Mouse (Mus musculus): ENCODE data around the gene Unc119b. TPM values are rescaled to one million over a fixed set of nuclear protein-coding genes. Genes with fewer than 3 reads are reported as not detected.
"Not testable (repeated sequence)": the region's sequence is repeated elsewhere in the genome, so short reads cannot be mapped to it uniquely, and the experiment has no call there.

Gene Unc119b
- polyA plus RNA-seq, 1 experiment from 2014 or later = 31.1 TPM

DNA sequence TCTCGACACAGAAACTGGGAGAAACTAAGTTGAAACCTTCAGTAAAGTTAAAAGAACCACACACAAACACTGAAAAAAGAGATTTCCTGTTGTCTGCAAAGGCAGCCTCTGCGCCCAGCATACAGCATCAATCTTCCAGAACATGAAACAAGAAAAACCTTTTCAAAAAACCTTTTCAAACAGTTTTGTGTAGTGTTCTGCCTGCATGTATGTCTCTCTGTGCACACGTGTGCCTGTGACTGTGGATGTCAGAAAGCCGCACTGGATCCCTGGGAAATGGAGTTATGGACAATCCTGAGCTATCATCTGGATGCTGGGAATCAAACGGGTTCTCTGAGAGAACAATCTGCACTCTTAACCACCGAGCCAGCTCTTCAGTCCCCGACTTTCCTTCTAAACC, 21.6 kb upstream of the Unc119b start:
- no peaks in the 10 kb centered on the region for H3K9me3 ChIP-seq (replicated peaks)
- ATAC-seq (ENCODE audit: low FRiP score) = no peak
- 64% methylated on average over 7 of the region's 7 CpGs for WGBS
- H3K4me1 ChIP-seq = peaks cover 60% of the 10 kb centered on the region
- H3K27ac ChIP-seq (replicated peaks) = no peak overlapping the region
- H3K4me3 ChIP-seq (replicated peaks) = peak overlapping the region; percentile 58
- peak overlapping the region; percentile 94 for H3K4me2 ChIP-seq
- H3K9ac ChIP-seq (replicated peaks) = peak overlapping the region; percentile 69
- no peaks in the 10 kb centered on the region for H3K27me3 ChIP-seq (replicated peaks)
- H3K36me3 ChIP-seq = no peaks in the 10 kb centered on the region

DNA sequence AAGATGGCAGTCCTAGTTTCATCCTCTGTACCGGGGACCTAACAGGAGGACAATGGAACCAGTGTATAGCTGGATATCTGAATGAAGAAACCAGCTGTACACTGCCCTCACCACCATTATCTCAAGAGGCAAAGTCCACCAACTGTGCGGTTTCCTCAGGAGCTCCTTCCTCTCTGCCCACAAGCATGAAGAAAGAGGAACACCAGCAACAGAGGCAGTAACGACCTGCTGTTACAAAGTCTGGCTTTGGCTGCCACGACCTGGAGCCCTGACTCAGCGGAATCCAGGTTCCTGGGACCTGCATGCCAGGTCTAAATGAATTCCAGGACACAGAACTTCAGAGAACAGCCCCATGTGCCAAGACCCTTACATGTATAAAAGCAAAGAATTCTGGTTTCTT, 21.1 kb upstream of the Unc119b start:
- Histone ChIP-seq H3K36me3 (peaks cover 3% of the 10 kb centered on the region), H3K4me3 (replicated peaks) (peak overlapping the region; percentile 58), H3K9ac (replicated peaks) (peak overlapping the region; percentile 69), H3K4me2 (peak overlapping the region; percentile 94), H3K4me1 (peaks cover 58% of the 10 kb centered on the region), H3K27ac (replicated peaks) (no peak overlapping the region), H3K27me3 (replicated peaks) (no peaks in the 10 kb centered on the region), H3K9me3 (replicated peaks) (no peaks in the 10 kb centered on the region)
- no peak for ATAC-seq (ENCODE audit: low FRiP score)
- 36% methylated on average over 5 of the region's 5 CpGs for WGBS

DNA sequence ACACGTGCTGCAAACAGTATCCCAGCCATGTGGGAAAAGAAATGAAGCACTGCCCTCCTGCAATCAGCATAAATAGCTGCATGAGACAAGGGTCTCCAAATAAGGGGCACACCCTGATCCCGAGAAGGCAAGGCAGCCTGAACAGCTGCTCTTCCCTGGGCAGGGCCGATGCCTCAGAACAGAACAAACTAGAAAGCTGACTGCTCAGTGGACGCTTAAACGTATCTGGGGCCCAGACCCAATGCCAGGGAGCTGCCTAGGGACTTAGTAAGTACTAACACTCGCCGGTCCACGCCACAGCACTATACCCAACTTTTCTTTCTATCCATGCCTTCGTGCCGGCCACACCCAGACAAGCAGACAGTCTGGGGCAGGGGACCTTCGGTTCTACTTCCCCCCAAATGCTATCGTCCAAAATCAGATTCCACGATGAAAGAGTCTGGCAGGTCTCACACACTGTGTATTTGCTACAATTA, 20.4 kb upstream of the Unc119b start:
- no peak overlapping the region for H3K27ac ChIP-seq (replicated peaks)
- 0 out of 2 replicates have a peak overlapping the region, but pooled peaks have one; percentile 4 for H3K4me3 ChIP-seq (replicated peaks)
- no peak for ATAC-seq (ENCODE audit: low FRiP score)
- peak overlapping the region; percentile 94 for H3K4me2 ChIP-seq
- WGBS = 71% methylated on average over 13 of the region's 13 CpGs
- H3K36me3 ChIP-seq = peaks cover 10% of the 10 kb centered on the region
- H3K9ac ChIP-seq (replicated peaks) = peak overlapping the region; percentile 33; the same call in 1 of the 2 replicates
- H3K4me1 ChIP-seq = peaks cover 58% of the 10 kb centered on the region
- H3K27me3 ChIP-seq (replicated peaks) = no peaks in the 10 kb centered on the region
- H3K9me3 ChIP-seq (replicated peaks) = no peaks in the 10 kb centered on the region

DNA sequence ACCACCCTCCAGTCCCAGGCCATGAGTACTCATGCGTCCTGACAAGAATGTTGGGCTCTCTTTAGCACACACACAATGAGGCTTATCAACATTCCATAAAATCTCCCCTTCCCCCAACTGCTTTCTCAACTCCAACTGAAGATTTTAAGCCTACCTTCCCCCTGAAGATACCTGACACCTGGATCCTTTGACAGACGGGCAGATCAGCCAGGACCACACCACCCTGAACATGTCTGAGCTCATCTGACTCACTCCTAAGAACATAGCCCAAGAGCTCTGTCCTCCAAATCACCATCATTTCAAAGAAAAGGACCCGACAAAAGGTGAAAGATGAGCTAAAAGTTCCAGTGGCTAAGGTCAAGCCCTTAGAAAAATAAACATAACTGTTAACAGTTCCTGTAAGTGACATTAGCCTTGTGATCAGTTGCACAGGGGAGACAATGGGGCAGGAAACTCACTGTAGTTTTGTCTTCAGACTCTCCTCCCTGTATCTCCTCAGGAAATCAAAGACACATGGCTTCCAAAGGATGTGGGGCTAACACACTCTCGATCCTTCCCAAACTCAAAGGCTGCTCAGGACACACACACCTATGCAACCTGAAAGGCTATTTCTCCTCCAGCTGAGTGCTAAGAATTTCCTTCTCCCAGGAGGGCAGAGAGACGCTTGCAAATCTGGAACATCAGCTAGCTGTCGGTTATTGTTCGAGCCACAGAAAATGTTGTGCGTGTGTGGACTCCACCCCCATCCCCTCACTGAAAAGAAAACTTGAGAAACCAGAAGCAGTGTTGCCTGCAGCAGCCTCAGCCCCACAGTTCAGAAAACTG, 17.6 kb upstream of the Unc119b start:
- 66% methylated on average over 8 of the region's 8 CpGs for WGBS
- H3K9me3 ChIP-seq (replicated peaks) = no peaks in the 10 kb centered on the region
- H3K4me1 ChIP-seq = peaks cover 46% of the 10 kb centered on the region
- no peak for ATAC-seq (ENCODE audit: low FRiP score)
- no peaks in the 10 kb centered on the region for H3K27me3 ChIP-seq (replicated peaks)
- H3K36me3 ChIP-seq = peaks cover 36% of the 10 kb centered on the region
- H3K9ac ChIP-seq (replicated peaks) = no peak overlapping the region
- H3K4me3 ChIP-seq (replicated peaks) = no peak overlapping the region
- no peak overlapping the region for H3K27ac ChIP-seq (replicated peaks)
- H3K4me2 ChIP-seq = no peak overlapping the region

DNA sequence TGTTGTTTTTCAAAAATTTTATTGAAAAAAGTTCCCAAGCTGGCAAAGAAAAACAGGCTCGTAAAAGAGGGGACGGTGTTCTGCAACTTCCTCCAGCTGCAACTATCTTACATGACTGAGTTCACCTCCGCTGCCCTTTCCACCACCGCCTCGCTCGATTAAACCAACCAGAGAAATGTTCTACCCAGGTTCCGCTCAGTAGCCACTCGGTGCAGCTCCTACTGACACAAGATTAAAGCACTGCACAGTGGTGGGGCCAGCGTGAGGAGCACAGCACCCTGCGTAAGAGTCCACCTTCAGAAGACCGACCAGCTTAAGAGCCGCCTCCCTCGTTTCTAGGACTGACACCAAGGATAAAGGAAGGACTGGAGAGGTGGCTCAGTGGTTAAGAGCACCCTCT, 16.7 kb upstream of the Unc119b start:
- no peak overlapping the region for H3K4me2 ChIP-seq
- H3K27me3 ChIP-seq (replicated peaks) = no peaks in the 10 kb centered on the region
- H3K4me3 ChIP-seq (replicated peaks) = no peak overlapping the region
- no peaks in the 10 kb centered on the region for H3K9me3 ChIP-seq (replicated peaks)
- peaks cover 37% of the 10 kb centered on the region for H3K4me1 ChIP-seq
- peaks cover 45% of the 10 kb centered on the region for H3K36me3 ChIP-seq
- H3K9ac ChIP-seq (replicated peaks) = no peak overlapping the region
- WGBS = 88% methylated on average over 13 of the region's 13 CpGs
- no peak overlapping the region for H3K27ac ChIP-seq (replicated peaks)
- ATAC-seq (ENCODE audit: low FRiP score) = no peak

DNA sequence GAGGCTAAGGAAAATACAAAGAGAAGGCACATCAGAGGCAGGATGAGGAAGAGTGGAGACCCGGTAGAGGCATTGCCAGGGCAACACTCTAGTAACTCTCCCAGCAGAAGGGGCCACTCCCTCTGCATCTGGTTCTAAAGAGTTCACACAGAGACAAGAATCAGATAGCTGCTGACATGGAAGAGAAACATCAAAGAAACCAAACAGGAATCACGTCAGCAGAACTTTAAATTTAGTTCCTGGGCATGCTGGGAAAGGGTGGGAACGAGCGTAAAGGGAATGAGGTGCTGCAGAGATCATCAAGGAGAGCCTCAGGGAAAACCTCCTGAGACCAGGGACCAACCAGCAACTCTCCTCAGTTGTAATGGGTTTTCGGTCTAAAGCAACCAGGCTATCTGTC, 16.2 kb upstream of the Unc119b start:
- no peak overlapping the region for H3K4me2 ChIP-seq
- ATAC-seq (ENCODE audit: low FRiP score) = no peak
- H3K27ac ChIP-seq (replicated peaks) = no peak overlapping the region
- WGBS = 83% methylated on average over 5 of the region's 5 CpGs
- no peak overlapping the region for H3K9ac ChIP-seq (replicated peaks)
- H3K27me3 ChIP-seq (replicated peaks) = no peaks in the 10 kb centered on the region
- peaks cover 33% of the 10 kb centered on the region for H3K4me1 ChIP-seq
- H3K36me3 ChIP-seq = peaks cover 50% of the 10 kb centered on the region
- H3K4me3 ChIP-seq (replicated peaks) = no peak overlapping the region
- no peaks in the 10 kb centered on the region for H3K9me3 ChIP-seq (replicated peaks)

DNA sequence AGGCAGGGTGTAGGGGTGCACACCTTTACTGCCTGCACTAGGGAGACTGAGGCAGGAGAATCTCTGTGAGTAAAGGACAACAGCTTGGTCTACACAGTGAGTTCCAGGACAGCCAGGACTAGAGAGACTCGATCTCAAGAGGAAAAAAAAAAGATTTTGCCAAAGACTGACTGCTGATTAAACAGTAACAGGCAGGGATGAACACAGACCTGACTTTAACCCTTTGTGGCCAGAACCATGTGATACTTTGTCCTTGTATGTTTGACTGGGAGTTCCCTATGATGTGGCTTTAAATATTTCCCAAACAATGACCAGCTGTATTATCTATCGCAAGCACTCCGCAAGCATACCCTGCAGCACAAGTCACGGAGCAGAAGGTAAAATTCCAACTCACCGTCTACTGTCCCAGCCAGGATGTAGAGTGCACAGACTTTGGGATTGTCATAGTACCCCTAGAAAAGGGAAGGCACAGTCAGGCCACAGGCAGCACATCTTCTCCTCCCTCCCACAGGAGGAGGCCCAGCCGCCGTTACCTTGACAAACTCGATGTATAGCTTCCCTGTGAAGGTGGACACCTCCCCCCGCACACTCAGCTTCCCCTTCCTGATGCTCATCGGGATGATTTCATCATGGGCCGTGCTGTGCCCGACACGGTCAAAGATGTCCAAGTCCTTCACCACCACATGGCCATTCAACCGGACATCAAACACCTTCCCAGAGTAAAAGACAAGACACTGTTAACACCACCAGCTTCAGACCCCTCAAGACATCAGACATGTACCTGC, 15.1 kb upstream of the Unc119b start:
- Histone ChIP-seq H3K9ac (replicated peaks) (no peak overlapping the region), H3K27me3 (replicated peaks) (no peaks in the 10 kb centered on the region), H3K27ac (replicated peaks) (no peak overlapping the region), H3K36me3 (peaks cover 58% of the 10 kb centered on the region), H3K9me3 (replicated peaks) (no peaks in the 10 kb centered on the region), H3K4me1 (peaks cover 22% of the 10 kb centered on the region), H3K4me2 (no peak overlapping the region), H3K4me3 (replicated peaks) (no peak overlapping the region)
- WGBS = 96% methylated on average over 14 of the region's 14 CpGs
- ATAC-seq (ENCODE audit: low FRiP score) = no peak

DNA sequence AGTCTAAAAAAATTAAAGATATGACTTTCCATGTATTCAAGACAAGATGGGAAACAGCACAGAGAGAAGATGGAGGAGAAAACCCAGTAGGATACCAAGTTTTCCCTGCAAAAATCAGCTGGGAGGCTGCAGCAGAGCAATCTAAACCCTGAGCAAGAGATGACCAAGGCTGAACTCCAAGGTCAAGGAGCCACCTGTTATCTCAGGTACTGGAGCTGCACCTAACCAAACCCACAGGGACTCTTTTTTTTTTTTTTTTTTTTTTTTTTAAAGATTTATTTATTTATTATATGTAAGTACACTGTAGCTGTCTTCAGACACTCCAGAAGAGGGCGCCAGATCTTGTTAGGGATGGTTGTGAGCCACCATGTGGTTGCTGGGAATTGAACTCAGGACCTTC, 14.1 kb upstream of the Unc119b start:
- H3K27me3 ChIP-seq (replicated peaks); H3K4me2 ChIP-seq; ATAC-seq (ENCODE audit: low FRiP score); H3K9me3 ChIP-seq (replicated peaks); H3K27ac ChIP-seq (replicated peaks); H3K9ac ChIP-seq (replicated peaks); H3K4me3 ChIP-seq (replicated peaks): not testable (repeated sequence)
- H3K4me1 ChIP-seq = peaks cover 12% of the 10 kb centered on the region
- peaks cover 65% of the 10 kb centered on the region for H3K36me3 ChIP-seq
- whole genome bisulfite sequencing = no CpG with 5 or more reads among the region's 1 CpGs

DNA sequence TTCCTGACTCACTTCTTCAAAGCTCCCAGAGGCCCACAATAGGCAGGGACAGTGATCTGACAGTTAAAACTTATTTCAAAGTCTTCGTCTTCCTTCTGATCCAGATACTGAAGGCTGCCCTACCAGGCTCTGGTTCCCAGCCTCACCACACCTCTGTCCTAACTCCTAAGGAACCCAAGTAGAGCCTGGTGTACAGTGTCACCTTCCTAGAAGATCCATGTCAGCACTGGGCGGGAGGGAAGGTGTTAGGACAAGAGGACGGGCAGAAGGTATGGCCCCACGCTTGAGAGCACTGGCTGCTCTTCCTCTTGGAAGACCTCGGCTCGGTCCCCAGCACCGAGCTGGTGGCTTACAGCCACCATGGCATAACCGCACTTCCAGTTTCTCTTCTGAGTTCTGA, 13.6 kb upstream of the Unc119b start:
- H3K9me3 ChIP-seq (replicated peaks) = no peaks in the 10 kb centered on the region
- H3K4me2 ChIP-seq = no peak overlapping the region
- H3K27ac ChIP-seq (replicated peaks) = no peak overlapping the region
- no peaks in the 10 kb centered on the region for H3K27me3 ChIP-seq (replicated peaks)
- whole genome bisulfite sequencing = 96% methylated on average over 8 of the region's 8 CpGs
- no peak overlapping the region for H3K4me3 ChIP-seq (replicated peaks)
- ATAC-seq (ENCODE audit: low FRiP score) = no peak
- no peak overlapping the region for H3K9ac ChIP-seq (replicated peaks)
- H3K36me3 ChIP-seq = peaks cover 68% of the 10 kb centered on the region
- H3K4me1 ChIP-seq = peaks cover 10% of the 10 kb centered on the region

DNA sequence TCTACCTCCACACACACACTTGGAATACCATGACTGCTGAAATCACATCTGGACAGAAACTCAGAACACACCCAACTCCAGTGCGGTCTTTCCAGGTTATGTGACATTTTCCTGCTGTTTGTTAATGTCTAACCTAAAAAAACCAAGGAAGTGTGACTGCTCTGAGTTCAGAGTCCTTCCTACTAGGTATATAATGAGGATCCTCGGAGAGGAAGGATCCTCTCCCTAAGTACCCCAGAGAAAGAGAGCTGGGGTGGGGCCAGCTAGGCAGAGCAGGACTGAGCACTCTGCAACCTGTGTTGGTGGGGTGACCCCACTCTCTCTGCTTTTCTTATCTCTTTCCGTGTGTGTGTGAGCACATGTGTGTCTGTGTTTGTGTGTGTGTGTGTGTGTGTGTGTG, 12.6 kb upstream of the Unc119b start:
- H3K4me3 ChIP-seq (replicated peaks) = no peak overlapping the region
- 92% methylated on average over 3 of the region's 3 CpGs for WGBS
- peaks cover 68% of the 10 kb centered on the region for H3K36me3 ChIP-seq
- no peak overlapping the region for H3K9ac ChIP-seq (replicated peaks)
- peaks cover 8% of the 10 kb centered on the region for H3K4me1 ChIP-seq
- H3K27ac ChIP-seq (replicated peaks) = no peak overlapping the region
- no peak for ATAC-seq (ENCODE audit: low FRiP score)
- H3K27me3 ChIP-seq (replicated peaks) = no peaks in the 10 kb centered on the region
- H3K4me2 ChIP-seq = no peak overlapping the region
- no peaks in the 10 kb centered on the region for H3K9me3 ChIP-seq (replicated peaks)

DNA sequence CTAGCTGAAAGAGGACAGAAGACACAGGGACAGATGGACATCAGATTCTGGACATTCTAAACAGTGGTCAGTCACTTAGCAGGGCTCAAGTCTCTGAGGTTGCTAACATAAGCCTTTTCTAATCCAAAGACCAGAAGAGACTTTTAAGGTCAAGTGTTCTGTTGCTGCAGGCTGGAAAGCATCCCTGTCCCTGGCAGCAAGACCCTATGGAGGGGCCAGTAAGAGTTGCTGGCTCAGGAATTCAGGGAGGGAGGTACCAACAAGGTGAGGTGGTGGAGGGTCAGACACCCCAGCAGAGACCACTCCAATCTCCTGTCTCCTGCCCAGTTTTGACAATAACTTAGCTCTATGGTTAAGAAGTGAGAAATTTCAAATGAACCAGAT, 12.0 kb upstream of the Unc119b start:
- H3K9me3 ChIP-seq (replicated peaks) = no peaks in the 10 kb centered on the region
- H3K27me3 ChIP-seq (replicated peaks) = no peaks in the 10 kb centered on the region
- no peak overlapping the region for H3K4me2 ChIP-seq
- no peak overlapping the region for H3K27ac ChIP-seq (replicated peaks)
- peaks cover 8% of the 10 kb centered on the region for H3K4me1 ChIP-seq
- H3K4me3 ChIP-seq (replicated peaks) = no peak overlapping the region
- H3K9ac ChIP-seq (replicated peaks) = no peak overlapping the region
- ATAC-seq (ENCODE audit: low FRiP score) = no peak
- peaks cover 68% of the 10 kb centered on the region for H3K36me3 ChIP-seq
